Mouse (Mus musculus) heart, postnatal 25 days (tissue): Measurements from ENCODE around the gene Atg2a. TPM values are rescaled to one million over a fixed set of nuclear protein-coding genes. Genes with fewer than 3 reads are reported as not detected.
"Not testable (repeated sequence)": the region's sequence is repeated elsewhere in the genome, so short reads cannot be mapped to it uniquely, and the experiment has no call there.

Experiments used
- DNase-seq: peaks from one replicate; pipeline ENCODE4 v3.0.0; 2022; ENCODE audit warnings: low spot score
- intact Hi-C: fragments of 180-260 bp; cut with DNase I; formaldehyde crosslinking; loops from one replicate; pipeline ENCODE4 v1.15.1; 2025
- total RNA-seq, 2 experiments: library from RNA; stranded (reverse); gene quantifications; 2 replicates each; pipeline ENCODE4 v1.2.3; 2021

The Atg2a gene
- total RNA-seq, 2 experiments from 2014 or later, result 22.0 to 22.2 TPM

DNA sequence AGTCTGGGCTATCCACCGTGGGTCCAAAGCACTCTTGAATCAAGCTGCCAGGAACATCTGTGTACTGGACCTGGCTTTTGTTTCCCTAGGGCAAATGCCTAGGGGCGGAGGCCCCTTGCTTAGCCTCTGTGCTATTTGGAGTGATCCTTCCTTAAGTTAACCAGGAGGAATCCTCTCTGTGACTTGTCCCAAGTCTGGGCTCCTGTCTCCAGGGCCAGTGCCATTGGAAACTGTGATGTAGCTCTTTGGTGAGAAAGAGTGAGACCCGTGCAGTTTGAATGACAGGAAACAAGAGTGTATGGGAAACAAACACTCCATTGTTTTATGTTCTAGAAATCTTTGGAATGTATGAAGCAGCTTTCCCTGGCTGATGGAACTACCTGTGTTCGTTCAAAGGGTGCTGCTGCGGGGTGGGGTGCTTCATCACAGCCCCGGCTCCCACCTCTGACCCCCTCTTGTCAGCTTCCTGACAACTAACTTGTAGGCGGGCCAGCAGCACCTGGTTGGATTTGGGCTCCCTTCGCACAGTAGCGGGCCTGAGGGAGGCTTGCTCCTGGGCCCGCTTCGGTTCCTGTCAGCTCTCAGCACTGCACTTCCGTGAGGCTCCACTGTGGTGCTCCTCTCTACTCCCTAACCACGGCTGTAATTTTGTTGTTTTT lies 46.9 kb downstream of the Atg2a start:
- DNase-seq, result peak; percentile 59
- intact Hi-C loops, result no loop called here

DNA sequence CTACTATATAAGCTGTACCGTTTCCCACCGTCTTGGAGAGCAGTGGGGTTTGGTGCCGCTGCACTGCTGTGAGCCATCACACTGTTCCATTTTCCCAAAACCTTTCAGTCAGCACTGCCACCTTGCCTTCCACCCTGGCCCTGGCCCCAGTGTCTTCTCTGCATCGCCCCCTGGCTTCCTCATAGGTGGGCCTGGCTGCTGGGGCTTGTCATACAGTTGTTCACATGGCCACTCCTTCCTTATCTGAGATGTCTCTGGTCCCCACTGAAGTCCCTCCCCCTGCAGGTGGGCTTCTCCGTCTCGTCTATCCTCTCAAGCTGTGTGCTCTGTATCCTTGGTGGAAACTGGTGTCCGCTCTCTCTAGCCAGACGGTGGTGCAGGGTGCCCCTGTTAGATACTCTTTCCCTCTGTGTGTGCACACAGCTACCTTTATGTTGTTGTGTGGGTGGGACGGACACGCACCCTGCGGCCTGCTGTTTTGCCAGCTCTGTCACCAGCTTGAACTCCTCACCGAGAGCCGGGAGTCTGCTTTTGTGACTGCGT lies 48.3 kb downstream of the Atg2a start:
- intact Hi-C loops, result no loop called here

DNA sequence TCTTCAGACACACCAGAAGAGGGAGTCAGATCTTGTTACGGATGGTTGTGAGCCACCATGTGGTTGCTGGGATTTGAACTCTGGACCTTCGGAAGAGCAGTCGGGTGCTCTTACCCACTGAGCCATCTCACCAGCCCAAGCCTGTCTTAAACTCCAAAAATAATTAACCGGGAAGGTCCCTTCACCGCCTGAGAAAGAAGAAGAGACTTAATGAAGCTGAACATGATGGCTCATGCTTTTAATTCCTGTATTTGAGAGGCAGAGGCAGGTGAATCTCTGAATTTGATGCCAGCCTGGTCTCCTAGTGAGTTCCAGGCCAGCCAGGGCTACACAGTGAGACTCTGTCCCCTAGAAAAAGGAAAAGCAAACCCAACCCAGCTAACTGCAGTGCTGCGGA lies 49.2 kb downstream of the Atg2a start:
- intact Hi-C loops, DNase-seq: not testable (repeated sequence)

More for the DNA sequence above, 48.3 kb downstream of the Atg2a start:
- DNase-seq, result no peak

DNA sequence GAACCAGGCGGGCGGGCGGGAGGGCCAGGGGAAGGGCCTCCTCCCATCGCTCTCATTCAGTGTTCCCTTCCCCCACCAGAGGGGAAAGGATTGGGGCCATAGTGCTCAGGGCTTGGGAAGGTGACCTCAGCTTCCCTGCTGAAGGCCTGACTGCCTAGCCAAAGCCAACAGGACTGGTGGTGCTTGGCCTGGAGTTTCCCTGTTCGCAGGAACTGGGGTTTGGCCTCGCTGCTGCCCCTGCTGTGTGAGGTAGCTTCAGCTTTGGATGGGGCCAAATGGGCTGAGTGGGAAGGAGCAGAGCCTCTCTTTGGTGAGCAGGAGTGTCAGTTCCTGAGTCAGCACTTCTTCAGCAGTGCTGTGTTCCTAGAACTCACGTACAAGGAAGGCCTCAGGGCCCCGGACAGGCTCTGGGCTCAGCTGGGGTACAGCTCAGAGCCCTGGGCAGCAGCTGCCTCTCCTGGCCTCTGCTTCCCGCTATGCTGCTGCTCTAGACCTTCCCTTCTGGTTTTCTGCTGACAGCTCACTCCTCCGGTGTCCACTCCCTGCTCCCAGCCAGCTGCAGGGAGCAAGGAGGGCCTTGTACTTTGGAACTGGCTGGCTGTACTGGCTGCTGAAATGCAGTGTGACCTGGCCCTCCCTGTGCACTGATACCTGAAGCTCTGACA lies 49.8 kb downstream of the Atg2a start:
- intact Hi-C loops, result no loop called here
- peak; percentile 65 for DNase-seq

DNA sequence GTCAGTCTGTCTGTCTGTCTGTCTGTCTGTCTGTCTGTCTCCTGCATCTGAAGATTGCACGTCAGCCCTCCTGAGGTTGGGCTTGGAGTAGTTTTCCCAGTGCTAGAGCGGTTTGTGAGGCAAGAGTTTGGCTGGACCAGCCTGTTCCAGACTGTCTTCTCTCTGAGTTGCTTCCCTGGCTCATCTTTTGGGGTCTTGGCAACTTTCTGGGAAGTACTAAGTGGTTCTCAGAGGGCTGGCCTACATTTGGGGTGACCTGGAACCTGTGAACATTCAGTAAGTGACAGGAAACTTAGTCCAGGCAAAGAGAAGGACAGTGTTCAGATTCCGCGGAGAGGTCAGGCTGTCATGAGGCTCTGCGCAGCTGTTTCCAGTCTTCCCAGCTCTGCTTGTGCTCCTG lies 50.8 kb downstream of the Atg2a start:
- DNase-seq, result no peak
- intact Hi-C loops, result no loop called here

DNA sequence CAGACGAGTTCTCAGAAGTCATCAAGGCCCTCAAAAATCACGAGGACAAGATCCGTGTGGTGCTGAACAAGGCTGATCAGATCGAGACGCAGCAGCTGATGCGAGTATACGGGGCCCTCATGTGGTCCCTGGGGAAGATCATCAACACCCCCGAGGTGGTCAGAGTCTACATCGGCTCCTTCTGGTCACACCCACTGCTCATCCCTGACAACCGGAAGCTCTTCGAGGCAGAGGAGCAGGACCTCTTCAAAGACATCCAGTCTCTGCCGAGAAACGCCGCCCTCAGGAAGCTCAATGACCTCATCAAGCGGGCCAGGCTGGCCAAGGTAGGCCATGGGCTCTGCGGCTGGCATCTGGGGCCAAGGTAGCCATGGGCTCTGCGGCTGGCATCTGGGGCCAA lies 52.8 kb downstream of the Atg2a start:
- no peak for DNase-seq
- intact Hi-C loops, result no loop called here

DNA sequence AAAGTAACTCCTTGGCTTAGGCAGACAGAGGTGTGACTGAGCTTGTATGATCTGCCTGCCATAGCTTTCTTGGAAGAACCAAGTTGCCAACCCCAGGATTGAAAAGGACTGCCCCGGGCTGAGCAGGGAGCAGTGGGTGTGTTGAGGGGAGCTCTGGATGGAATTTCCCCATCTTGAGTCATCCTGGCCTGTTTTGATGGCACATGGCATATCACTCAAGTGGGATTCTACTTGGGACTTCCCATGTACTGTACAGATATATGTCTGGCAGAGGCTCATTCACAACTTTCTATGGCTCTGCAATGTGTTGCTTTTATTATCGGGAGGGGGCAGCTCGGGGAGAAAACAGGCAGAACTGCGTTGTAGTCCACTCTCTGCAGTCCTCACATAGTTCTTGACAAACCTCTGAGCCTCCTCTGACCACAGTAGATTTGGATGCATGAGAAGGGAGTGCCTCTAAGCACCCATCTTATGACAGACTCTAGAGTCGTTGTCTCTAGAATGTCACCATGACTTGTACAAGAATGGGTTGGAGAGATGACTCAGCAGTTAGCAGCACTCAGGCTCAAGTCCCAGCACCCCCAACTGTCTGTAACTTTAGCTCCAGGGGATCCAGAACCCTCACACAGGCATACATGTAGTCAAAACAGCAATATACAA lies 55.2 kb downstream of the Atg2a start:
- no peak for DNase-seq
- intact Hi-C loops, result no loop called here

DNA sequence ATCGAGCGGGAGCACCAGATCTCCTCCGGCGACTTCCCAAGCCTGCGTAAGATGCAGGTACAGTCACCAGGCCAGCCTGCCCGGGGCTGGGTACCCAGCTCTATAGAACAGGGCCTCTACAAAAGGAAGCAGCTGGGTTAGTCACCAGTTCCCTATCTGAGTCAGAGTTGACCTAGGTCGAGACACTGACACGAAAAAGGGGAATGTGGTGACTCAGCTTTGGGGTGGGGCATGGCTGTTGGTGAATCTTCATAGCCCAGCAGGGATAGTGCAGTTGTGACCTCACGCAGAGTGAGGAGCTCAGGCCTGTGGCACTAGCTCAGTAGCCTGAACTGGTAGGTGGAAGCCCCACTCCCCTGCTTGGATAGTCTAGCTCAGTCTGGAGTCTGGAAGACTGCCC lies 56.2 kb downstream of the Atg2a start:
- intact Hi-C loops, result no loop called here
- DNase-seq, result peak; percentile 60

DNA sequence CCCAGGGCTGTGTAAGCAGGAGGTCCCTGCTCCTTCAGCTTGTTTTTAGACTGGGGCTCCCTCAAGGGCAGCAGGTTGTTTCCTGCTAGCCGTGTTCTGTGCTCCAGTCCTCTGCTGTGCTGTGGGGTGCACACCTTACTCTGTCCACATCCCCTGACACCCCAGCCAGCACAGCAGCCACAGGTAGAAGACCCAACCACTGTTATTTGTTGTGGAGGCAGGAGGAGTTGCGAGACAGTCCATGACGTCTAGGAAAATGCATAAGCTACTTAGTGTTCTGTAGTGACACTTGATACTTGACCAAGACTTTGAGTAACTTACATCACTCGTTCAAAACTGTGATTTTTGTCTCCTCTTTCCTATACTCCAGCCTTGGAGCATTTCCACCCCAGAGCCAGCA lies 57.5 kb downstream of the Atg2a start:
- no peak for DNase-seq
- intact Hi-C loops, result no loop called here

DNA sequence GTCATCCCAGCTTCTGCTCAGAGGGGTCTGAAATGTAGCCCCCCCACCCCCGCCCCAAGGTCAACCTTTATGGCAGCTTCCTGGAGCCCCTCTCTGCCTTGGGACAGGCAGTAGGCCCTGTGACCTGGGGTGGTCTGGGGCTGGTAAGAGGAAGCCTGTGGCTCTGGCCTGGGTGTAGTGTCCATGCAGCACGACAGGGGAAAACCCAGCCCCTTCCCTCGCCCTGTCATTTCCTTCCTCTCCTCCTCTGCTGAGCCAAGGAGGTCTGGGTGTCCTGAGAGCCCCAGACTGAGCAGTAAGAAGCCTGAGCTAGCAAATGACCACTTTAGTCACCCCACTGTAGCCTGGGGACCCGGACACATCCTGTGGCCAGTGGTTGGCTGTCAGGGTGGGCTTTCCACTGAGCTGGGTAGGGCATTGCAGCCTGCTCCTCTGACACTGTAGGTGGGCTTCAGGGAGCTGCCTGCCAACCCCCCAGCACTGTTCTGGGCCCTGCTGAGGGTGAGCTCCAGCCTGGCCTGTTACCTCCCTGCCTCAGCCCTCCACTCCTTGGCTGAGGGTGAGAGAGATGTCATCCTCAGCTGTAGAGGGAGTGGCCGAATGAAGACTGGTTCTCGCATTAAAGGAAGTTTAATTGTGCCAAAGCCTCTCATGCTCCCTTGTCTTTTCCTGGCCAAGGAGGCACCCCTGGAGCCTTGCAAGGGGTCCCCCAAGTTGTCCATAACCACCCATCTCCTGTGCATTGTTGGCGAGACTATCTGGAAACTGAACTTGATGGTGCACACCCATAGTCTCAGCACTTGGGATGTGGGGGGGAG lies 58.2 kb downstream of the Atg2a start:
- peak; percentile 49 for DNase-seq
- intact Hi-C loops, result no loop called here

DNA sequence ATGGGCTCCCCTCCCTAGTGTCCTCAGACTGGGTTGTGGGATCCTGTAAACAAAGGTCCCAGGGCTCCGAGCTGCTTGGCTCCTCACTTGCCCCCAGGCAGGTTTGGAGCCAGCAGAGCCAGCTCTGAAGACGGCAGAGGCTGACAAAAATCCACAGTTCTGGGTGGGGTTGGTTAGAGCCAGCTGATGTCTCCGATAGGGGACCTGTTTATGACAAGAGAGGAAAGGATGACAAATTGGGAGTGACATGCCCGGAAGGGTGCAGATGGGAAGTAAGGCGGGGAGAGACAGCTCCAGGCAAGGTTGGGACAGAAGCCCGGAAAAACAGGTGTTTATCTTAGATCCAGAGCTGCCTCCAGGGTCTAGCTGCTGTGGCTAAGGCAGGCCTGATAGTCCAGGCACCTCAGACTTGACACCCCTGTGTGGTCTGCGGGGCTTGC lies 59.0 kb downstream of the Atg2a start:
- intact Hi-C loops, result no loop called here
- peak; percentile 70 for DNase-seq

DNA sequence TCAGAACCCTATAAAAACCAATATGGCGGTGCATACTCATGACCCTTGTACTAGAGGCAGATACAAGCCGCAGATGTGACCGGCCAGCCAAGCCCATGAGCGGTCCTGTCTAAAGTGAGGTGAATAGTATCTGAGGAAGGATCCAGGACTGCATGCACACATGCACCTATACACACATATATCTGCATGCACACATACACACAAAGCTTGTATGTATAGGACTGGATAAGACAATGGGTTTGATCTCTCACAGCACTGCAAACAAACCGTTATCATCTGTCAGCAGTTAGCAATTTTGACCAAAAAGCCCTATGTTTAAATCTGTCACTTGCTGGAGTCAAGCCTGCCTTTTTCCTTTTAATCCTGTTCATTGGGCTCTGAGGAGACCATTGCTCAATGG lies 60.6 kb downstream of the Atg2a start:
- no peak for DNase-seq
- intact Hi-C loops, result no loop called here

DNA sequence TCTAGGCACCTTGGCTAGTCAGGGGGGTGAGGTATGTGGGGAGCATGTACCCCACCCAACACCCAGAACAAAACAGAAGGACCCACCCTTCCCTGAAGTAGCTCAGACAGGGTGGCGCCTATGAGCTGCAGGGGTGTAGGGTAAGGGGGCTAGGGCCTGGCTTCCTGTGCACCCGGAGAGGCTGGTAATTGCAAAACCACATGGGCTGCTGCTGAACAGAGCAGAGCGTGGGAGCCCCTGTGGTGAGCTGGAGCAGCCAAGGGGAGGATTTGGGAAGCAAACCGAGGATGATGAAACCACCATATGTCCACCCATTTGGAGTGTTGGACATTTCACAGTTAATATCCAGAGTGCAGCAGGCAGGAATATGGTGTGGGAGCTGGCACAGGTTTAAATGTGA lies 61.1 kb downstream of the Atg2a start:
- peak; percentile 77 for DNase-seq
- intact Hi-C loops, result no loop called here

DNA sequence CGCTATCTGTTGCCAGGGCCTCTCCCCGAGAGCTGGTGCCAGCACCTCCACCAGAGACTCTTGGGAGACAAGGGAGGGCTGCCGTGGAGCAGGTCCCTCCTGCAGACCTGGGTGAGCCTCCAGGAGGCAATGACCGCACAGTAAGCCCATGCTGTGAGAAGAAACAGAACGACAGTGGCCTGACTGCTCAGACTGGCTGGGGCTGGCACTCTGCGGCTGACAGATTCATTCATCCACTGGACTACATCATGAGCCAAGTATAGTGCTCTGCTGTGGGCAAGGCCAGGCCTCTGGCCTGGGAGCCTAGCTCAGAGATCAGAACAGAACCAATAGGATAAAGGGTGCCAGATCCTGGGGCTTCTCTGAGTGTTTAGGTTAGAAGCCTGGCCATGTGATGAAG lies 62.4 kb downstream of the Atg2a start:
- intact Hi-C loops, result loop anchor here (1.0 kb wide), 1 partner anchor 36 kb away; no protein-coding TSS in a partner anchor
- DNase-seq, result no peak

DNA sequence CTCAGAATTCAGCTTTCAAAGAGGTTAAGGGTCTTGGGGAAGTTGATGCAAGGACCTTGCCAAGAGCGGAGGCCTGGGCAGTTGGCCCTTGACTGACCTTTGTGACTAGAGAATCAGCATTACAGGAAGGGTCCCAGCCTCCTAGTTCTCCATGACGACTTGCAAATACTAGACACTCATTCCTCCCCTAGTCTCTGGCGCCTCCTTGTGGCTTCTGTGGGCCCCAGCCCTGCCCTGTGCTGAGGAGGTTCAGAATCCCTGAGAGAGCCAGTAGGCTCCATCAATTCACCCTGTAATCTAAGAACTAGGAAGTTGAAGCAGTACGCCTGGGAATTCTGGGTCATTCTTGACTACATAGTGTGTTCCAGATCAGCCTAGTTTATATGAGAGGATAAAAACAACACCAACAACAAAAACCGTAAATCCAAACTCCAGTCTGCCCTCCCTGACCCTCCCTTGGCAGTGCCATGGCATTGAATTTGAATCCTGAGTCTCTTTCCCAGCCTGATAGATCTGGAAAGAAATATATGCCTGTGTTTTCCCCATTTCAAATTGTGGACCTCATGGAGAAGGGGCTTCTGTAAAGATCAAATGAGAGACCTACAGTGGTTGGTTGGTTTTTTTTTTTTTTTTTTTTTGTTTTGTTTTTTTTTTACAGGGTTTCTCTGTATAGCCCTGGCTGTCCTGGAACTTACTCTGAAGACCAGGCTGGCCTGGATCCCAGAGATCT lies 63.5 kb downstream of the Atg2a start:
- peak; percentile 84 for DNase-seq
- intact Hi-C loops, result loop anchor here (1.0 kb wide), 1 partner anchor 37 kb away; no protein-coding TSS in a partner anchor

DNA sequence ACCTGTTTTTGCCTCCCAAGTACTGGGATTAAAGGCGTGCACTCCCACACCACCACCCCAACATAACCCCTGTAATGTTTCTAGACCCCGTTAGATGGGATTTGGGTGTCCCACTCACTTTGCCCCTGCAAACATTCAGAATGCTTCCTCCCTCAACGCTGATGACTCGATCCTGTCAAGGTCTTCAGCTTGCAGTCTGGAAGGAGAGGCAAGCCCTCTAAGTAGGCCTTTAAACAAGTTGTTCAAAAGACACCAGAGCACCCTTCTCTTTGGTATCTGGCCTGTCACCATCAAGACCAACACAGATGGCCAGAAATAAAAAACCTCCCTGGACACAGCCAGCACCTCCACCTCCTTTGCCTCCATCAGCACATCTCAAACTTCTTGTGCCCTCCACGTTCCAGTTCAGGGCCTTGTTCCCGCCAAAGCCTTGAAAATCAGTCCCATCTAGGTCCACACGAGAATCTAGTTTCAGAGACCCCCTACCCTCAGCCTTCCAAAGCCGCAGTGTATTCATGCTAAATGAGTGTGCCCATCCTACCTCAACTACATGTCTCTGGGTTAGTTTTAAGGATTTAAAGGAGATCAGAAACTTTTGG lies 64.1 kb downstream of the Atg2a start:
- intact Hi-C loops, result loop anchor here (2.0 kb wide), 1 partner anchor 25 kb away; no protein-coding TSS in a partner anchor
- DNase-seq, result no peak

DNA sequence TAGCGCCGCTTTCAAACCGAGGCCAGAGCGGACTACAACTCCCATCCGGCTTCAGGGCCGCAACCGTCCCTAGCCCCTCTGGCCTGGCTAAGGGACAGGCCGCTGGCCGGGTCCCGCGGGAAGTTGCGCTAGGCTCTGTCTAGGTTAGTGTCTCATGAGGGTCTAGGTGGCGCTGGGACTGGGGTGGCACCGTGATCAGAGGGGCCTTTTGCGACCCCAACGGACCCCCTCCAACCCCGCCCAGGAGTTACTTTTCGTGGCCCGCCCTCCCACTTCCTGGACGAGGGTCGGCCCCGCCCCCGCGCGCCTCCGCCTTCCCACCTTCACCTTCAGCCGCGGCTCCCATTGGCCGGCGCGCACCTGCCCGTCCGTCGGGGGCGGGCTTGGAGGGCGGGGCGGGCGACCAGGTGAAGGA lies 64.7 kb downstream of the Atg2a start, which contains the start of gene Cdc42bpg:
Cdc42bpg (plus strand) TSS at position 320 of the 415 bp plus-strand sequence.
- intact Hi-C loops, result loop anchor here (2.0 kb wide), 1 partner anchor 25 kb away; no protein-coding TSS in a partner anchor
- peak; percentile 76 for DNase-seq

DNA sequence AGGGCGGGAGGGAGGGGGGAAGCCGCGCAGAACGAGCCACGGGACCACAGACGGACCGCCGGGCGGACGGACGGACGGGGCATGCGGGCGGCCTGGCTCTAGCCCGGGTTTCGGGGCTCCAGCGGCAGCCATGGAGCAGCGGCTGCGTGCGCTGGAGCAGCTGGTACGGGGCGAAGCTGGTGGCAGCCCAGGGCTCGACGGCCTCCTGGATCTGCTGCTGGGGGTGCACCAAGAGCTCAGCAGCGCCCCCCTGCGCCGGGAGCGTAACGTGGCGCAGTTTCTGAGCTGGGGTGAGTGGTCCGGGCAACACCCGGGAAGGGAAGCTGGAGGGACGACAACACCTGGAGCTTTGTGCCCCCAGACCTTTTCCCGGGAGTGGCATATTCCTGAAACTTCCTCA lies 65.1 kb downstream of the Atg2a start:
- DNase-seq, result peak; percentile 58
- intact Hi-C loops, result loop anchor here (2.0 kb wide), 1 partner anchor 24 kb away; no protein-coding TSS in a partner anchor
